9 mouse cellular contexts compared by ENCODE assay signal in genomic region chr17:34655581-34655991, GRCm38 (mm10). TPM values are rescaled to one million over a fixed set of nuclear protein-coding genes. Genes with fewer than 3 reads are reported as not detected.
DNase-seq lines count a peak whose midpoint lies in the region; ATAC-seq lines count a peak whose summit lies in the region.
"Had no signal": no experiment of that assay in that cellular context is flagged by ENCODE, and none has a peak within 500 bp of the region (broad histone marks: within the 10 kb centered on the region; RNA-seq: fewer than 3 reads in every experiment).

No protein-coding gene starts in this region.

- 71% methylated on average over 4 of the region's 4 CpGs for WGBS in hindbrain, embryonic 10.5 days
- WGBS in hindbrain, embryonic 11.5 days = 66% methylated on average over 4 of the region's 4 CpGs
- WGBS in intestine, embryonic 16.5 days = 25% methylated on average over 4 of the region's 4 CpGs
- 52% methylated on average over 4 of the region's 4 CpGs for WGBS in liver, embryonic 16.5 days (ENCODE audit: insufficient replicate concordance)

- H3K9ac ChIP-seq in hindbrain, embryonic 11.5 days (ENCODE audit: low read depth, low read length) = no peak overlapping the region
- H3K9ac ChIP-seq in intestine, embryonic 16.5 days (ENCODE audit: low read depth, low read length) = peak overlapping the region; percentile 38; the same call in 1 of the 2 replicates
- H3K9ac ChIP-seq in liver, embryonic 16.5 days (ENCODE audit: low read depth, low read length) = no peak overlapping the region

- no peak overlapping the region for H3K4me3 ChIP-seq in hindbrain, embryonic 10.5 days
- H3K4me3 ChIP-seq in hindbrain, embryonic 11.5 days (ENCODE audit: low read depth, low read length) = no peak overlapping the region
- no peak overlapping the region for H3K4me3 ChIP-seq in brown adipose tissue, adult 24 weeks (ENCODE audit: insufficient read depth, low read depth, low read length)
- no peak overlapping the region for H3K4me3 ChIP-seq in intestine, embryonic 16.5 days (ENCODE audit: low read length)
- H3K4me3 ChIP-seq in liver, embryonic 16.5 days (ENCODE audit: low read depth, low read length) = no peak overlapping the region

- H3K9me3 ChIP-seq in hindbrain, embryonic 10.5 days = no peaks in the 10 kb centered on the region
- H3K9me3 ChIP-seq in hindbrain, embryonic 11.5 days (ENCODE audit: control insufficient read depth, low read length) = no peaks in the 10 kb centered on the region
- no peaks in the 10 kb centered on the region for H3K9me3 ChIP-seq in intestine, embryonic 16.5 days (ENCODE audit: control insufficient read depth, low read length)
- no peaks in the 10 kb centered on the region for H3K9me3 ChIP-seq in liver, embryonic 16.5 days (replicated peaks; ENCODE audit: control insufficient read depth, low read length)

- ATAC-seq in hindbrain, embryonic 11.5 days (ENCODE audit: low FRiP score) = no peak
- peak; percentile 80 for ATAC-seq in intestine, embryonic 16.5 days
- peak; percentile 59 for ATAC-seq in liver, embryonic 16.5 days (ENCODE audit: low read depth)

- peaks cover 50% of the 10 kb centered on the region for H3K36me3 ChIP-seq in hindbrain, embryonic 10.5 days
- peaks cover 7% of the 10 kb centered on the region; the same call in 1 of the 2 replicates for H3K36me3 ChIP-seq in hindbrain, embryonic 11.5 days (ENCODE audit: control insufficient read depth, insufficient read depth, low read length)
- H3K36me3 ChIP-seq in intestine, embryonic 16.5 days (ENCODE audit: control insufficient read depth, insufficient read depth, low read length) = no peaks in the 10 kb centered on the region; the same call in none of the 2 replicates
- peaks cover 3% of the 10 kb centered on the region for H3K36me3 ChIP-seq in liver, embryonic 16.5 days (ENCODE audit: control insufficient read depth, insufficient read depth)

- H3K4me1 ChIP-seq in hindbrain, embryonic 10.5 days (replicated peaks) = peaks cover 35% of the 10 kb centered on the region
- no peaks in the 10 kb centered on the region for H3K4me1 ChIP-seq in hindbrain, embryonic 11.5 days (replicated peaks; ENCODE audit: control insufficient read depth, insufficient read depth, low read length)
- peaks cover 11% of the 10 kb centered on the region for H3K4me1 ChIP-seq in brown adipose tissue, adult 24 weeks (ENCODE audit: control insufficient read depth, insufficient read depth, insufficient read length, low read length)
- H3K4me1 ChIP-seq in intestine, embryonic 16.5 days (ENCODE audit: control insufficient read depth, insufficient read depth, low read length) = peaks cover 25% of the 10 kb centered on the region
- no peaks in the 10 kb centered on the region for H3K4me1 ChIP-seq in liver, embryonic 16.5 days (ENCODE audit: control insufficient read depth, low read depth, low read length)

- H3K27ac ChIP-seq in hindbrain, embryonic 10.5 days = peak overlapping the region; percentile 62; the same call in 1 of the 2 replicates
- H3K27ac ChIP-seq in hindbrain, embryonic 11.5 days (ENCODE audit: low read depth, low read length) = no peak overlapping the region
- H3K27ac ChIP-seq in brown adipose tissue, adult 24 weeks (replicated peaks; ENCODE audit: low read depth, low read length) = peak overlapping the region; percentile 67
- peak overlapping the region; percentile 82 for H3K27ac ChIP-seq in intestine, embryonic 16.5 days (ENCODE audit: low read length)
- H3K27ac ChIP-seq in liver, embryonic 16.5 days (ENCODE audit: low read length) = no peak overlapping the region

- peaks cover 17% of the 10 kb centered on the region for H3K27me3 ChIP-seq in hindbrain, embryonic 10.5 days (ENCODE audit: insufficient read depth, poor library complexity, severe bottlenecking)
- peaks cover 3% of the 10 kb centered on the region; the same call in 1 of the 2 replicates for H3K27me3 ChIP-seq in hindbrain, embryonic 11.5 days (ENCODE audit: control insufficient read depth, insufficient read depth, low read length)
- peaks cover 12% of the 10 kb centered on the region; the same call in 1 of the 2 replicates for H3K27me3 ChIP-seq in intestine, embryonic 16.5 days (replicated peaks; ENCODE audit: control insufficient read depth, insufficient read depth, low read length)
- H3K27me3 ChIP-seq in liver, embryonic 16.5 days (ENCODE audit: control insufficient read depth, insufficient read depth, low read depth, low read length) = peaks cover 12% of the 10 kb centered on the region

- DNase-seq in hindbrain, embryonic 10.5 days (ENCODE audit: low spot score) = no peak
- DNase-seq in hindbrain, embryonic 11.5 days (ENCODE audit: low spot score) = no peak
- peak; percentile 75 to 87 for DNase-seq in gastrocnemius, postnatal 4 days (ENCODE audit: low spot score in 2 of 2)
- peak; percentile 59 for DNase-seq in right cerebral cortex, postnatal 14 days
- no peak for DNase-seq in natural killer cell, adult 2 months (ENCODE audit: low spot score in 2 of 2)

- H3K4me2 ChIP-seq in hindbrain, embryonic 11.5 days (replicated peaks; ENCODE audit: low read depth, low read length) = no peak overlapping the region
- H3K4me2 ChIP-seq in intestine, embryonic 16.5 days (ENCODE audit: low read depth, low read length) = no peak overlapping the region
- no peak overlapping the region for H3K4me2 ChIP-seq in liver, embryonic 16.5 days (ENCODE audit: low read depth, low read length)

RNA-seq across cellular contexts. Expression of gene Atf6b, which starts 8.6 kb away (rescaled TPM):
- 111 and 118 TPM in 2 replicates for polyA plus RNA-seq in hindbrain, embryonic 10.5 days (2016; fragmentation: Nextera tagmentation; extraction: Ambion mirVana)
- 61.9 and 67.5 TPM in 2 replicates for polyA plus RNA-seq in hindbrain, embryonic 11.5 days (2014; fragmentation: Nextera tagmentation; extraction: Ambion mirVana)
- polyA plus RNA-seq in brown adipose tissue, adult 24 weeks (2012; ENCODE audit: insufficient read depth, insufficient read length, missing spikeins) = 16.2 and 17.1 TPM in 2 replicates
- 10 to 100 TPM; 20.1 to 22.5 TPM for total RNA-seq in gastrocnemius, postnatal 4 days (2021)
- 66.3 and 69.1 TPM in 2 replicates for polyA plus RNA-seq in intestine, embryonic 16.5 days (2015; fragmentation: Nextera tagmentation; extraction: Ambion mirVana)
- polyA plus RNA-seq in liver, embryonic 16.5 days (2015; fragmentation: Nextera tagmentation; extraction: Ambion mirVana) = 17.7 and 17.8 TPM in 2 replicates

RNA-seq across cellular contexts. Expression of gene Fkbpl, which starts 11.0 kb away (rescaled TPM):
- 19.4 and 19.6 TPM in 2 replicates for polyA plus RNA-seq in hindbrain, embryonic 10.5 days (2016; fragmentation: Nextera tagmentation; extraction: Ambion mirVana)
- polyA plus RNA-seq in hindbrain, embryonic 11.5 days (2014; fragmentation: Nextera tagmentation; extraction: Ambion mirVana) = 16.4 and 17.2 TPM in 2 replicates
- 11.1 and 26.4 TPM in 2 replicates for polyA plus RNA-seq in brown adipose tissue, adult 24 weeks (2012; ENCODE audit: insufficient read depth, insufficient read length, missing spikeins)
- total RNA-seq in gastrocnemius, postnatal 4 days (2021) = 1 to 10 TPM; 8.1 to 8.3 TPM
- polyA plus RNA-seq in intestine, embryonic 16.5 days (2015; fragmentation: Nextera tagmentation; extraction: Ambion mirVana) = 10.2 and 14.4 TPM in 2 replicates
- polyA plus RNA-seq in liver, embryonic 16.5 days (2015; fragmentation: Nextera tagmentation; extraction: Ambion mirVana) = 3.7 and 4.6 TPM in 2 replicates

RNA-seq across cellular contexts. Expression of gene Tnxb, which starts 14.7 kb away (rescaled TPM):
- 0.01 and 0.02 TPM in 2 replicates for polyA plus RNA-seq in hindbrain, embryonic 10.5 days (2016; fragmentation: Nextera tagmentation; extraction: Ambion mirVana)
- 0.01 and 0.09 TPM in 2 replicates for polyA plus RNA-seq in hindbrain, embryonic 11.5 days (2014; fragmentation: Nextera tagmentation; extraction: Ambion mirVana)
- 9.7 and 10.1 TPM in 2 replicates for polyA plus RNA-seq in brown adipose tissue, adult 24 weeks (2012; ENCODE audit: insufficient read depth, insufficient read length, missing spikeins)
- total RNA-seq in gastrocnemius, postnatal 4 days (2021) = 100 to 1,000 TPM; 197 to 232 TPM
- 1.1 TPM in 2 replicates for polyA plus RNA-seq in intestine, embryonic 16.5 days (2015; fragmentation: Nextera tagmentation; extraction: Ambion mirVana)
- polyA plus RNA-seq in liver, embryonic 16.5 days (2015; fragmentation: Nextera tagmentation; extraction: Ambion mirVana) = 0.20 and 0.27 TPM in 2 replicates
- total RNA-seq: CH12.LX had no signal

RNA-seq across cellular contexts. Expression of gene Prrt1, which starts 26.3 kb away (rescaled TPM):
- polyA plus RNA-seq in hindbrain, embryonic 10.5 days (2016; fragmentation: Nextera tagmentation; extraction: Ambion mirVana) = 0.58 and 1.4 TPM in 2 replicates
- polyA plus RNA-seq in hindbrain, embryonic 11.5 days (2014; fragmentation: Nextera tagmentation; extraction: Ambion mirVana) = 1.0 and 2.0 TPM in 2 replicates
- not detected in 2 replicates for polyA plus RNA-seq in brown adipose tissue, adult 24 weeks (2012; ENCODE audit: insufficient read depth, insufficient read length, missing spikeins)
- total RNA-seq in gastrocnemius, postnatal 4 days (2021) = under 1 TPM; 0.34 to 0.76 TPM
- 0.32 and 0.47 TPM in 2 replicates for polyA plus RNA-seq in intestine, embryonic 16.5 days (2015; fragmentation: Nextera tagmentation; extraction: Ambion mirVana)
- not detected in 2 replicates for polyA plus RNA-seq in liver, embryonic 16.5 days (2015; fragmentation: Nextera tagmentation; extraction: Ambion mirVana)
- total RNA-seq: CH12.LX had no signal

RNA-seq across cellular contexts. Expression of gene Ppt2, which starts 27.3 kb away (rescaled TPM):
- 22.7 and 28.7 TPM in 2 replicates for polyA plus RNA-seq in hindbrain, embryonic 10.5 days (2016; fragmentation: Nextera tagmentation; extraction: Ambion mirVana)
- 23.6 and 26.0 TPM in 2 replicates for polyA plus RNA-seq in hindbrain, embryonic 11.5 days (2014; fragmentation: Nextera tagmentation; extraction: Ambion mirVana)
- 30.2 and 32.3 TPM in 2 replicates for polyA plus RNA-seq in brown adipose tissue, adult 24 weeks (2012; ENCODE audit: insufficient read depth, insufficient read length, missing spikeins)
- 10 to 100 TPM; 35.9 to 44.8 TPM for total RNA-seq in gastrocnemius, postnatal 4 days (2021)
- polyA plus RNA-seq in intestine, embryonic 16.5 days (2015; fragmentation: Nextera tagmentation; extraction: Ambion mirVana) = 32.3 and 32.9 TPM in 2 replicates
- 11.4 and 13.8 TPM in 2 replicates for polyA plus RNA-seq in liver, embryonic 16.5 days (2015; fragmentation: Nextera tagmentation; extraction: Ambion mirVana)

Comparison
In these comparisons a context has a peak if more than half of its experiments do, and no peak if none do; other contexts are left out.
1. H3K27ac ChIP-seq: peak in hindbrain, embryonic 10.5 days (single experiment), brown adipose tissue, adult 24 weeks (single experiment) and intestine, embryonic 16.5 days (single experiment); none in hindbrain, embryonic 11.5 days (single experiment) and liver, embryonic 16.5 days (single experiment).
2. DNase-seq: peak in gastrocnemius, postnatal 4 days (2 of 2) and right cerebral cortex, postnatal 14 days (single experiment); none in hindbrain, embryonic 10.5 days (single experiment), hindbrain, embryonic 11.5 days (single experiment) and natural killer cell, adult 2 months (0 of 2).